Mouse (Mus musculus): ENCODE measurements around the gene Rhbdf2. TPM values are rescaled to one million over a fixed set of nuclear protein-coding genes. Genes with fewer than 3 reads are reported as not detected.
A peak's percentile ranks its signal among the peaks of the same experiment; 100 is the strongest.

Gene Rhbdf2
- total RNA-seq, 2 experiments from 2014 or later, result 2.3 to 2.8 TPM

- no peak for ATAC-seq (replicated peaks; ENCODE audit: low FRiP score, poor library complexity, severe bottlenecking)
These were observed 34.6 kb upstream of the Rhbdf2 start for GRCm38 (mm10) chr11:116661291-116661947.

- no peak for ATAC-seq (replicated peaks; ENCODE audit: low FRiP score, poor library complexity, severe bottlenecking)
These were observed 33.4 kb upstream of the Rhbdf2 start for GRCm38 (mm10) chr11:116660181-116660580.

GRCm38 (mm10) chr11:116659027-116659621 is 32.3 kb upstream of the Rhbdf2 start:
- no peak for ATAC-seq (replicated peaks; ENCODE audit: low FRiP score, poor library complexity, severe bottlenecking)

GRCm38 (mm10) chr11:116658238-116658637 is 31.4 kb upstream of the Rhbdf2 start:
- ATAC-seq (replicated peaks; ENCODE audit: low FRiP score, poor library complexity, severe bottlenecking), result no peak

GRCm38 (mm10) chr11:116657311-116658223 is 30.7 kb upstream of the Rhbdf2 start:
- peak; percentile 74 for ATAC-seq (replicated peaks; ENCODE audit: low FRiP score, poor library complexity, severe bottlenecking)

GRCm38 (mm10) chr11:116656348-116657191 is 29.8 kb upstream of the Rhbdf2 start:
- no peak for ATAC-seq (replicated peaks; ENCODE audit: low FRiP score, poor library complexity, severe bottlenecking)

GRCm38 (mm10) chr11:116654255-116654821 is 27.5 kb upstream of the Rhbdf2 start, which contains the start of gene Cygb:
TSS of gene Cygb (minus strand) at chr11:116654313.
- ATAC-seq (replicated peaks; ENCODE audit: low FRiP score, poor library complexity, severe bottlenecking), result no peak

- ATAC-seq (replicated peaks; ENCODE audit: low FRiP score, poor library complexity, severe bottlenecking), result no peak
These were observed 26.9 kb upstream of the Rhbdf2 start for GRCm38 (mm10) chr11:116653709-116654221.

GRCm38 (mm10) chr11:116653234-116653633 is 26.4 kb upstream of the Rhbdf2 start, which contains the start of gene Prcd:
TSS of gene Prcd (plus strand) at chr11:116653534.
- ATAC-seq (replicated peaks; ENCODE audit: low FRiP score, poor library complexity, severe bottlenecking), result no peak

GRCm38 (mm10) chr11:116652330-116653098 is 25.7 kb upstream of the Rhbdf2 start:
- ATAC-seq (replicated peaks; ENCODE audit: low FRiP score, poor library complexity, severe bottlenecking), result no peak

- no peak for ATAC-seq (replicated peaks; ENCODE audit: low FRiP score, poor library complexity, severe bottlenecking)
These were observed 24.5 kb upstream of the Rhbdf2 start for GRCm38 (mm10) chr11:116651339-116651738.

- ATAC-seq (replicated peaks; ENCODE audit: low FRiP score, poor library complexity, severe bottlenecking), result no peak
These were observed 24.0 kb upstream of the Rhbdf2 start for GRCm38 (mm10) chr11:116650811-116651210.

- ATAC-seq (replicated peaks; ENCODE audit: low FRiP score, poor library complexity, severe bottlenecking), result no peak
These were observed 23.0 kb upstream of the Rhbdf2 start for GRCm38 (mm10) chr11:116649711-116650337.

GRCm38 (mm10) chr11:116648976-116649375 is 22.2 kb upstream of the Rhbdf2 start:
- ATAC-seq (replicated peaks; ENCODE audit: low FRiP score, poor library complexity, severe bottlenecking), result no peak

GRCm38 (mm10) chr11:116648213-116648921 is 21.5 kb upstream of the Rhbdf2 start:
- no peak for ATAC-seq (replicated peaks; ENCODE audit: low FRiP score, poor library complexity, severe bottlenecking)

GRCm38 (mm10) chr11:116647340-116647991 is 20.6 kb upstream of the Rhbdf2 start:
- no peak for ATAC-seq (replicated peaks; ENCODE audit: low FRiP score, poor library complexity, severe bottlenecking)

- no peak for ATAC-seq (replicated peaks; ENCODE audit: low FRiP score, poor library complexity, severe bottlenecking)
These were observed 20.0 kb upstream of the Rhbdf2 start for GRCm38 (mm10) chr11:116646771-116647170.

Data from erythroblast, adult 5-6 weeks (primary cell).